Mouse (Mus musculus) stomach, embryonic 14.5 days (tissue): ENCODE measurements around the gene Tmem88. TPM values are rescaled to one million over a fixed set of nuclear protein-coding genes. Genes with fewer than 3 reads are reported as not detected.

Experiments used
- ATAC-seq: fragments of 200-750 bp; cut with Nextera tagmentation; 2 replicates; pipeline ENCODE4 v1.8.0; 2017; ENCODE audit warnings: low read depth, moderate TSS enrichment; ENCODE audit not compliant: insufficient number of reproducible peaks, insufficient read depth, low FRiP score
- H3K27ac ChIP-seq: fragments of 300-500 bp; sonication (generic); 2 replicates; pipeline ENCODE4 v1.5.1; 2014; ENCODE audit warnings: mild to moderate bottlenecking, low read length, moderate library complexity, mixed read lengths
- H3K27me3 ChIP-seq: fragments of 300-500 bp; sonication (generic); 2 replicates; pipeline ENCODE4 v1.6.1; 2014; ENCODE audit warnings: low read length, control low read depth, mixed read lengths; ENCODE audit not compliant: control insufficient read depth, insufficient read depth
- H3K36me3 ChIP-seq: fragments of 300-500 bp; sonication (generic); 2 replicates; pipeline ENCODE4 v1.6.1; 2014; ENCODE audit warnings: mild to moderate bottlenecking, control low read depth, low read length, moderate library complexity, mixed read lengths; ENCODE audit not compliant: control insufficient read depth, insufficient read depth
- H3K4me1 ChIP-seq: fragments of 300-500 bp; sonication (generic); 2 replicates; pipeline ENCODE4 v1.6.1; 2014; ENCODE audit warnings: low read length, control low read depth, mixed read lengths; ENCODE audit not compliant: control insufficient read depth, insufficient read depth
- H3K4me2 ChIP-seq: fragments of 300-500 bp; sonication (generic); replicated peaks from 2 replicates; pipeline ENCODE4 v1.6.1; 2014; ENCODE audit warnings: low read depth, low read length, control low read depth
- H3K4me3 ChIP-seq: fragments of 300-500 bp; sonication (generic); 2 replicates; pipeline ENCODE4 v1.5.1; 2014; ENCODE audit warnings: low read depth, low read length, control low read depth
- H3K9ac ChIP-seq: fragments of 300-500 bp; sonication (generic); replicated peaks from 2 replicates; pipeline ENCODE4 v1.6.1; 2014; ENCODE audit warnings: low read depth, mild to moderate bottlenecking, control low read depth, low read length, moderate library complexity, mixed read lengths
- H3K9me3 ChIP-seq: fragments of 300-500 bp; sonication (generic); 2 replicates; pipeline ENCODE4 v1.6.1; 2016; ENCODE audit warnings: low read depth, low read length, control low read depth; ENCODE audit not compliant: control insufficient read depth
- WGBS: fragments of 180-500 bp; shearing (Covaris S2); extraction: QIAGEN DNeasy Blood & Tissue Kit; methylation state at CpG from one replicate; pipeline ENCODE4 v1.1.7; 2014; 5-methylcytosine and 5-hydroxymethylcytosine counted together
- polyA plus RNA-seq: library from polyadenylated mRNA; unstranded; fragments of >200 nt; fragmentation: Nextera tagmentation; extraction: Ambion mirVana; gene quantifications from 2 replicates; pipeline ENCODE4 v1.2.1, GENCODE M21; 2014

The Tmem88 gene
- polyA plus RNA-seq, 1 experiment from 2014 or later, result 30.0 TPM

DNA sequence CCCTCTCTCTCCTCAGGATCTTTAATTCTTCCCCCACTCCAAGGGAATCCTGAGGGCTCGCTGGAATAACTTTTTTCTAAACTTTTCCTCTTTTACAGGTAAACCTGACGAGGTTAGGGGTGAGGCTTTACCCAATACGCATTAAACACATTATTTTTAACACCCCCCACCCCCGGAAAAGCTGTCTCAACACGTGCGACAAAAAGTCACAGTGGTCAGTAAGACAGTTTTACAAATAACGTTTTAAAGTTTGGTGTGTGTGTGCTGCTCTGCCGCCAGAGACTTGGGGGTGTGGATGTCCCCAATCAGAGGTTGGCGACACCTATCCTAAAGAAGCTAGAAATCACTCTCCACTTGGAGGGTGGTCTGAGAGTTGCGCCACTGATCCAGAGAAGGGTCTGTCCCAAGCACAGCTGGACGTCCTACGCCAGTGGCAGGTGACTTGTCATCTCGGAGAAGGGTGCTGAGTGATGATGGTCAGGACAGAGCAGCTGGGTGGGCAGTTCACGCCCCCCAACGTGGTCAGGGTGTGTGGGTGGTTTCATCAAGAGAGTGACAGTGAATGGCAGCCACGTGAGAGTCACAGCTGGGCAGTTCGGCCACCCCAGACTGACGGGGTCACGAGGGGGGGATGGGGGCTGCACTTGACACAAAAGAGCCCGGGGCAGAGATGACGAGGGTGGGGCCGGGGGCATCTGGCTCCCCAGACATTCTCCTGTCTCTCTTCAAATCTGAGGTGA is 30.2 kb downstream of the Tmem88 start:
- Histone ChIP-seq H3K4me2 (peak overlapping the region; percentile 98), H3K9ac (peak overlapping the region; percentile 100), H3K4me3 (peak overlapping the region; percentile 89), H3K27ac (peak overlapping the region; percentile 100), H3K36me3 (peaks cover 11% of the 10 kb centered on the region), H3K27me3 (no peaks in the 10 kb centered on the region), H3K9me3 (no peaks in the 10 kb centered on the region), H3K4me1 (peaks cover 51% of the 10 kb centered on the region)
- 0 out of 2 replicates have a peak, but pooled peaks have one; percentile 5 for ATAC-seq
- under 1% methylated on average over 22 of the region's 22 CpGs for WGBS

DNA sequence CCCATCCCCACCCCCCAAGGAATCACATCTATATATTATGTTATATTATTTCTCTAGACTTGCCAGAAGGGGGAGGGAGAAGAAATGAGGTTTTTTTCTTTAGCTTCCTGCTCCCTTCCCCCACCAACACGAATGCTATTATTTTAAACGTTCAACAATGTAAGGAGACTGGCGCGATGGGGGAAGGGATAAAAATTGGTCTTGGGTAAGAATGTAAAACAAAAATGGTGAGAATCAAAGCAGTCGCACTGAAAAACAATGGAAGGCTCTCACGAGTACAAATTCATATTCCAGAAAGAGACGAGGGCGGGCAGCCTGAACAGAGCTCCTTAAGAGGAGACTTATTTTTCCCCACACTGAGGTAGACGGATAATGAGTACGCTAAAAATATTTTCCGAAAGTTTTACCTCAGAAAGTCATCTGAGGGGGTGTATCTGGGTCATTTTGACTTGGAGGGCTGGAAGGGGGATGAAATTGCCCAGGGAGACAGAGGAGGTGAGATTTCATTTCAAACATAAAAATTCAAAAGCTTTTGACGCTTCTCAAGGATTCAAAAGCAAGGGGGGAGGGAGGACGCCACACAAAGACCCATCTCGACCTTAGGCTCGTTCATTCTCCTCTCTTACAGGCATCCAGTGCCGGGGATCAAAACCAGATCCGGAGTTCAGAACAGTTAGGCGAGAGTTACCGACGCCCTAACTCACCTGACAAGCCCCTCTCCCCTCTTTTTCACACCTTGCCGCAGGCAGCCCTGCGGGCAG is 31.0 kb downstream of the Tmem88 start:
- Histone ChIP-seq H3K27ac (peak overlapping the region; percentile 100), H3K9ac (peak overlapping the region; percentile 100), H3K9me3 (no peaks in the 10 kb centered on the region), H3K4me2 (peak overlapping the region; percentile 98), H3K27me3 (no peaks in the 10 kb centered on the region), H3K36me3 (peaks cover 17% of the 10 kb centered on the region), H3K4me3 (peak overlapping the region; percentile 89), H3K4me1 (peaks cover 43% of the 10 kb centered on the region)
- no peak for ATAC-seq
- under 1% methylated on average over 22 of the region's 22 CpGs for WGBS

DNA sequence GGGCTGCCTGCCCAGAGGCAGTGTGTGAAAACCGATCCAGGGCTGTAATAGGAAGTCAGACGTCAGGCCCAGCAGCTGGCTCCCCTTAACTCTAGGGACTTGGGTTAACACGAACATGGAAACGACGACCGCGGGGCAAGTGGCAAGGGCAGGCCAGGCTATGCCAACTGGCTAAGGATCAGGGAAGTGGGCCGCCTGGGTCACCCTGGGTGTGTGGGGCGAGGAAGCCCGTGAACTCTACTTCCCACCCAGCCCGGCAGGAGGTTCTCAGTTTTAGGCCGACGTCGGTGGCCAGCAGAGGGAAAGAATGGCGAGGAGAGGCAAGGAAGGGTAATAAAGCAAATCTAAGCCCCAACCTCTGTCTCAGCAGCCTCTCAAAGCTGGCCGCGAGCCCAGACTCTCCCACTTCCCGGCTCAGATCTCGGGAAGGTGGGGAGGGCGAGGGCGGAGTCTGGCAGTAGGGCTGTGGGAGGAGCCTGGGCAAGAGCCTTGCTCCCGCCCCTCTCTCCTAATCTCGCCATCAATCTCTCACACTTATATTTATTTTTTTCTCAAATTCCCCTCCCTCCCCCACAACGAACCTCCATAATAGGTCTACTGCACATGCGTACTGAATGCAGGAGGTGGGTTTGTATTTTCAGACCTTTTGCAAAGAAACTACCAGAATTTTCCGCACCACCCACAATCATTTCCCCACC is 31.7 kb downstream of the Tmem88 start:
- Histone ChIP-seq H3K27me3 (no peaks in the 10 kb centered on the region), H3K4me2 (peak overlapping the region; percentile 98), H3K27ac (peak overlapping the region; percentile 100), H3K36me3 (peaks cover 25% of the 10 kb centered on the region), H3K4me1 (peaks cover 36% of the 10 kb centered on the region), H3K9ac (peak overlapping the region; percentile 52), H3K4me3 (peak overlapping the region; percentile 29), H3K9me3 (no peaks in the 10 kb centered on the region)
- peak; percentile 84 for ATAC-seq
- under 1% methylated on average over 26 of the region's 26 CpGs for WGBS

DNA sequence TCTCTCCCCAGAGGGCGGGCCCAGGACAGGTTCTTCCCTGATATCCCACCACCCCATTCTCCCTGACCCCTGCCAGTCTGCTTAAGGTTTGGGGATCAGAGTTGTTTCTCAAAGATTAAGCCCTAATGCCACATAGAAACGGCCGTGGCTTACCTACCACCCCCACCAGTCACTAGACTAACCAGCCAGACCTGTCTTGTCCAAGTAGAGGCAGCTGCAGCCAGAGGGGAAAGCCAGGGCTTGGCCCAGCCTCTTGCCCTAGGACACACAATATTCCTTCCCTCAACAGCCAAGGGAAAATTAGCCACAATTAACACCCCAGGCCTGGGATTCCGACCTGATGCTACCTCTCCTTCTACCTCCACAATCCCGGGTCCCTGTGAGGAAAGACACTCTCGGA is 32.3 kb downstream of the Tmem88 start:
- H3K27me3 ChIP-seq, result no peaks in the 10 kb centered on the region
- H3K4me3 ChIP-seq, result peak overlapping the region; percentile 29
- WGBS, result 19% methylated on average over 6 of the region's 6 CpGs
- H3K4me1 ChIP-seq, result peaks cover 31% of the 10 kb centered on the region
- peak overlapping the region; percentile 52 for H3K9ac ChIP-seq
- no peaks in the 10 kb centered on the region for H3K9me3 ChIP-seq
- peak overlapping the region; percentile 61 for H3K4me2 ChIP-seq
- peak overlapping the region; percentile 97 for H3K27ac ChIP-seq
- no peak for ATAC-seq
- peaks cover 31% of the 10 kb centered on the region for H3K36me3 ChIP-seq

DNA sequence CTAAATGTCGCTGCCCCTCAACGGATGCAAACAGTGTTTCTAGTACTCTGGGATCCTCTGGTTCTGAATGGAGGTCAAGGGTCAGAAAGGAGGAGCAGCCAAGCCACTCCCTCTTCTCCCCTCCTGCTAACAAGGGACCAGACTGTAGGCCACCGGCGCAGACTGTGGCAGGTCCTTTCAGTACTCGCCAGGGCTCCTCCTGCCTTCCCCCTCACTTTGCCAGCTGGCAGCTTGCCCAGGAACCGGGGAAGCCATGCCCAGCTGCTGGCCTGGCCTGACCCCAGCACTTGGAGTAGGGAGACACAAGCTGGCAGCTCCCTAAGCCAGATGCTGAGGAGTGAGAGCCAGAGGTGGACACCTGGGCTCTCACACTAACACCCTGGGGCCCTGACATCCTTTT is 33.1 kb downstream of the Tmem88 start:
- peaks cover 29% of the 10 kb centered on the region for H3K4me1 ChIP-seq
- H3K36me3 ChIP-seq, result peaks cover 39% of the 10 kb centered on the region
- WGBS, result 0% methylated on average over 6 of the region's 6 CpGs
- peak overlapping the region; percentile 61 for H3K4me2 ChIP-seq
- peak; percentile 24; the same call in 1 of the 2 replicates for ATAC-seq
- no peaks in the 10 kb centered on the region for H3K9me3 ChIP-seq
- H3K4me3 ChIP-seq, result peak overlapping the region; percentile 29
- H3K9ac ChIP-seq, result peak overlapping the region; percentile 52; the same call in 1 of the 2 replicates
- H3K27me3 ChIP-seq, result no peaks in the 10 kb centered on the region
- peak overlapping the region; percentile 97 for H3K27ac ChIP-seq

DNA sequence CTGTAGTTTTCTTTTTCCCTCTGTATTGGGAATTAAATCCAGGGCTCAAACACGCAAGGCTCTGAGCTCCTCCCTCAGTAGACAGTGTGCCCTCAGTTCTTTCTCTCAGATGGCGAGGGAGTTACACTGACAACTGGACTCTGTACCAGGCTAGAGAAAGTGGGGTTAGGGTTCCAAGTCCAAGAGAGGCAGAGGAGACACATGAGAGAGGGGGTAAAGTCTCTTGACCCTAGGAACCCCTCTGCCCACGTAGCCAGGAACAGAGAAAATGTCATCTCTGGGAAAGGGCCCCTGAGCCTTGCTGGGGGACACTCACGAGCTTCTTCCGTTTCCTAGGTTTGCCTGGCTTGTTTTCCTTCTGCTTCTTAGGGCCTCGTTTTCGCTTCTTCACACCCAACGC is 33.7 kb downstream of the Tmem88 start:
- Histone ChIP-seq H3K36me3 (peaks cover 44% of the 10 kb centered on the region), H3K4me3 (no peak overlapping the region)
- WGBS, result 38% methylated on average over 8 of the region's 8 CpGs

DNA sequence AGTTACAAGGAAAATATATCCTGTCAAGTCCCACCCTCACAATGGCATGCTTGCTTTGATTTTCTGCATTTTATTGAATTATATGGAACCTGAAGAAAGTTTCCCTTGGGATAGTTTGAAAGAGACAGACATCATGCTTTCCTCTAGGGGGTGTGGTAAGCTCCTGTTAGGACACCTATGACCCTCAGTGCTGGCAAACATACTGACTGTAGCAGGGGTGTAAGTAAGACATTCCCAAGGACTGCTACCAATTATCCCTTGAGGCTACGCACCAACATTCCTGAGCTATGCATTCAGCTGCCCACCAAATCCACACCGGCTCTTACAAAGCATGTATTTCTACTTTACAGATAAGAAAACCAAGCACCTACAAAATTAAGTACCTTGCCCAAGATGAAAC is 35.6 kb downstream of the Tmem88 start:
- no peak overlapping the region for H3K9ac ChIP-seq
- H3K4me3 ChIP-seq, result no peak overlapping the region
- H3K9me3 ChIP-seq, result no peaks in the 10 kb centered on the region
- no peak overlapping the region for H3K27ac ChIP-seq
- WGBS, result 69% methylated on average over 2 of the region's 2 CpGs
- H3K36me3 ChIP-seq, result peaks cover 63% of the 10 kb centered on the region
- H3K4me2 ChIP-seq, result no peak overlapping the region
- ATAC-seq, result no peak
- peaks cover 24% of the 10 kb centered on the region for H3K4me1 ChIP-seq
- H3K27me3 ChIP-seq, result no peaks in the 10 kb centered on the region

More for the DNA sequence above, 33.7 kb downstream of the Tmem88 start:
- Histone ChIP-seq H3K27ac (peak overlapping the region; percentile 97), H3K9ac (no peak overlapping the region), H3K4me2 (peak overlapping the region; percentile 61), H3K4me1 (peaks cover 29% of the 10 kb centered on the region), H3K9me3 (no peaks in the 10 kb centered on the region), H3K27me3 (no peaks in the 10 kb centered on the region)
- no peak for ATAC-seq

DNA sequence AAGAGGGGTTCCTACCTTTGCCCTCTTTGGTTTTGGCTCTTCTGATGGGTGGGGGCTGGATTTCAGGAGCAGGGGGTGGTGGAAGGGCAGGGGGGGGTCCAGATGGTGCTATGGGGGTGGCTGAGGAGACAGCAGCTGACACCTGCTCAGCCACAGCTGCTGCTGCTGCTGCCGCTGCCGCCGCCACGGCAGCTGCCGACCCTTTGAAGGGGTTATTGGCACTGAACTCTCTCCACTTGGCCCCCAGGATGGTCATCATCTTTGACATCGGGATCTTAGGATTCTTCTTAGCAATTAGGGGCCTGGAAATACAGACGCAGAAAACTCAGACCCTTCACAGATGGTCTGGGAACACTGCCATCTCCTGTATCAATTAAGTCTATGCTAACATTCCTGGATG is 36.0 kb downstream of the Tmem88 start:
- Histone ChIP-seq H3K4me1 (peaks cover 23% of the 10 kb centered on the region), H3K36me3 (peaks cover 68% of the 10 kb centered on the region), H3K27ac (no peak overlapping the region), H3K9ac (no peak overlapping the region), H3K4me2 (no peak overlapping the region), H3K27me3 (no peaks in the 10 kb centered on the region), H3K4me3 (no peak overlapping the region), H3K9me3 (no peaks in the 10 kb centered on the region)
- 63% methylated on average over 7 of the region's 7 CpGs for WGBS
- no peak for ATAC-seq
